Mouse (Mus musculus) small intestine, adult 2 months (tissue): ENCODE data around the gene Por.

ENCODE experiments used
- CTCF ChIP-seq: fragments of 200-500 bp; IDR thresholded peaks from 2 replicates; pipeline ENCODE4 v1.5.1; 2012; ENCODE audit warnings: low read depth, mild to moderate bottlenecking, control low read depth, inconsistent platforms, low read length, moderate library complexity, mixed read lengths; ENCODE audit not compliant: insufficient replicate concordance, insufficient read length; ENCODE audit errors: extremely low read depth
- POLR2A ChIP-seq: fragments of 200-500 bp; IDR thresholded peaks from 2 replicates; pipeline ENCODE4 v1.6.1; 2012; ENCODE audit warnings: low read depth, mild to moderate bottlenecking, control low read depth, inconsistent platforms, low read length, moderate library complexity

GRCm38 (mm10) chr5:135730278-135730677, 60.4 kb downstream of the Por start:
- TF ChIP-seq CTCF, result no peak
- no peak for TF ChIP-seq POLR2A
